Mouse (Mus musculus) embryonic facial prominence, embryonic 15.5 days (tissue): Measurements from ENCODE around the gene Hist1h4a. TPM values are rescaled to one million over a fixed set of nuclear protein-coding genes. Genes with fewer than 3 reads are reported as not detected.
"Not testable (repeated sequence)": the region's sequence is repeated elsewhere in the genome, so short reads cannot be mapped to it uniquely, and the experiment has no call there.

Experiments used
- ATAC-seq: fragments of 200-750 bp; cut with Nextera tagmentation; 2 replicates; pipeline ENCODE4 v1.8.0; 2017; ENCODE audit warnings: low read depth, moderate TSS enrichment; ENCODE audit not compliant: insufficient number of reproducible peaks, low FRiP score, low TSS enrichment
- H3K27ac ChIP-seq: fragments of 300-500 bp; sonication (generic); replicated peaks from 2 replicates; pipeline ENCODE4 v1.5.1; 2015; ENCODE audit warnings: mild to moderate bottlenecking, inconsistent platforms
- H3K27me3 ChIP-seq: fragments of 300-500 bp; sonication (generic); 2 replicates; pipeline ENCODE4 v1.6.1; 2015; ENCODE audit warnings: inconsistent platforms
- H3K36me3 ChIP-seq: fragments of 300-500 bp; sonication (generic); 2 replicates; pipeline ENCODE4 v1.6.1; 2015; ENCODE audit warnings: mild to moderate bottlenecking, inconsistent platforms
- H3K4me1 ChIP-seq: fragments of 300-500 bp; sonication (generic); 2 replicates; pipeline ENCODE4 v1.6.1; 2015; ENCODE audit warnings: inconsistent platforms
- H3K4me2 ChIP-seq: fragments of 300-500 bp; sonication (generic); replicated peaks from 2 replicates; pipeline ENCODE4 v1.6.1; 2015; ENCODE audit warnings: mild to moderate bottlenecking, inconsistent platforms
- H3K4me3 ChIP-seq: fragments of 300-500 bp; sonication (generic); replicated peaks from 2 replicates; pipeline ENCODE4 v1.5.1; 2015; ENCODE audit warnings: mild to moderate bottlenecking, inconsistent platforms
- H3K9ac ChIP-seq: fragments of 300-500 bp; sonication (generic); 2 replicates; pipeline ENCODE4 v1.6.1; 2015; ENCODE audit warnings: inconsistent platforms
- H3K9me3 ChIP-seq: fragments of 300-500 bp; sonication (generic); replicated peaks from 2 replicates; pipeline ENCODE4 v1.6.1; 2016; ENCODE audit warnings: inconsistent platforms
- WGBS: fragments of 180-500 bp; shearing (Covaris S2); methylation state at CpG from one replicate; pipeline ENCODE4 v1.1.7; 2015; 5-methylcytosine and 5-hydroxymethylcytosine counted together
- polyA plus RNA-seq: library from polyadenylated mRNA; unstranded; fragments of >200 nt; fragmentation: Nextera tagmentation; extraction: Ambion mirVana; gene quantifications from 2 replicates; pipeline ENCODE4 v1.2.1, GENCODE M21; 2015

Hist1h4a gene
- polyA plus RNA-seq, result 0.39 and 0.42 TPM in 2 replicates

GRCm38 (mm10) chr13:23760972-23761864 lies at the start of gene Hist1h4a:
Hist1h4a (minus strand) TSS chr13:23761230.
- H3K4me1 ChIP-seq, result peaks cover 37% of the 10 kb centered on the region
- H3K4me3 ChIP-seq, result peak within 1 kb of the TSS; percentile 58
- H3K9ac ChIP-seq, result peak within 1 kb of the TSS; percentile 45
- H3K36me3 ChIP-seq, result no peaks in the 10 kb centered on the region
- H3K27me3 ChIP-seq, result no peaks in the 10 kb centered on the region
- H3K27ac ChIP-seq, result peak within 1 kb of the TSS; percentile 96
- H3K9me3 ChIP-seq, result no peaks in the 10 kb centered on the region
- peak within 1 kb of the TSS; percentile 84 for H3K4me2 ChIP-seq
- under 1% methylated on average over 68 of the region's 72 CpGs for WGBS
- peak; percentile 81 for ATAC-seq

GRCm38 (mm10) chr13:23806422-23807052 lies 45.5 kb upstream of the Hist1h4a start, which contains the start of gene Slc17a2:
Slc17a2 (plus strand) TSS chr13:23806993.
- Histone ChIP-seq H3K9ac (no peak within 1 kb of the TSS), H3K4me1 (no peaks in the 10 kb centered on the region), H3K9me3 (no peaks in the 10 kb centered on the region), H3K4me3 (no peak within 1 kb of the TSS), H3K27ac (no peak within 1 kb of the TSS), H3K27me3 (no peaks in the 10 kb centered on the region; the same call in 1 of the 2 replicates), H3K36me3 (no peaks in the 10 kb centered on the region), H3K4me2 (no peak within 1 kb of the TSS)
- ATAC-seq, result no peak
- WGBS, result 83% methylated on average over 15 of the region's 15 CpGs

- WGBS, result 80% methylated on average over 2 of the region's 2 CpGs
- no peak overlapping the region for H3K4me3 ChIP-seq
- H3K36me3 ChIP-seq, result no peaks in the 10 kb centered on the region
- H3K4me1 ChIP-seq, result no peaks in the 10 kb centered on the region
- no peaks in the 10 kb centered on the region for H3K9me3 ChIP-seq
- H3K9ac ChIP-seq, result no peak overlapping the region
- H3K27me3 ChIP-seq, result no peaks in the 10 kb centered on the region; the same call in 1 of the 2 replicates
- no peak overlapping the region for H3K27ac ChIP-seq
- H3K4me2 ChIP-seq, result no peak overlapping the region
- ATAC-seq, result no peak
Measured at GRCm38 (mm10) chr13:23804532-23804931, 43.5 kb upstream of the Hist1h4a start.

GRCm38 (mm10) chr13:23799405-23799804 lies 38.4 kb upstream of the Hist1h4a start:
- 54% methylated on average over 5 of the region's 5 CpGs for WGBS

GRCm38 (mm10) chr13:23792520-23792919 lies 31.5 kb upstream of the Hist1h4a start:
- ATAC-seq, result no peak
- H3K27ac ChIP-seq, result no peak overlapping the region
- H3K36me3 ChIP-seq, result no peaks in the 10 kb centered on the region
- H3K4me2 ChIP-seq, result no peak overlapping the region
- WGBS, result 29% methylated on average over 2 of the region's 2 CpGs
- no peaks in the 10 kb centered on the region for H3K27me3 ChIP-seq
- H3K9ac ChIP-seq, result no peak overlapping the region
- H3K4me3 ChIP-seq, result no peak overlapping the region
- no peaks in the 10 kb centered on the region for H3K4me1 ChIP-seq
- no peaks in the 10 kb centered on the region for H3K9me3 ChIP-seq

More at GRCm38 (mm10) chr13:23799405-23799804, 38.4 kb upstream of the Hist1h4a start:
- no peaks in the 10 kb centered on the region; the same call in 1 of the 2 replicates for H3K27me3 ChIP-seq
- no peak overlapping the region for H3K4me3 ChIP-seq
- no peak overlapping the region for H3K4me2 ChIP-seq
- no peak overlapping the region for H3K27ac ChIP-seq
- ATAC-seq, result no peak
- no peaks in the 10 kb centered on the region for H3K4me1 ChIP-seq
- no peaks in the 10 kb centered on the region for H3K9me3 ChIP-seq
- H3K36me3 ChIP-seq, result no peaks in the 10 kb centered on the region
- no peak overlapping the region for H3K9ac ChIP-seq

DNA sequence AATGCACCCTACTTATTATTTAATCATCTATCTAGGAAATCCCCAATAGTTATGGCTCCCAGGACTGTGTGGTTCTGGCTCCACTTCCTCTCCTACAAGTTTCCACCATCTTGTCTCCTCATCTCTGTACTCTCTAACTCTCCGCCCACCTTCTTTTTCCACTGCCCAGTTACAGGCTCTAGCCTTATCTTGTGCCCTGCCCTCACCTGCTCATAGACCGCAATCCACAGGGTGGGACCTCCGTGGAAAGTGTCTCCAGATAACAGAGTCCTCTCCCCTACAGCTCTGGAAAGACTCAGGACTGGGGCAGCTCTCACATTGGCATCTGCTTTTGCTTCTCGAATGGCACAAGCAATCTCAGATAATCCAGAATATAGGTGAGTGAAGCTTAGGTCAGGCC lies 18.0 kb upstream of the Hist1h4a start:
- 82% methylated on average over 4 of the region's 4 CpGs for WGBS
- H3K4me3 ChIP-seq, result no peak overlapping the region
- H3K36me3 ChIP-seq, result no peaks in the 10 kb centered on the region
- no peaks in the 10 kb centered on the region for H3K4me1 ChIP-seq
- ATAC-seq, result no peak
- H3K4me2 ChIP-seq, result no peak overlapping the region
- no peaks in the 10 kb centered on the region for H3K27me3 ChIP-seq
- H3K9me3 ChIP-seq, result no peaks in the 10 kb centered on the region
- H3K9ac ChIP-seq, result no peak overlapping the region
- no peak overlapping the region for H3K27ac ChIP-seq

- no peak for ATAC-seq
- WGBS, result 92% methylated on average over 7 of the region's 7 CpGs
- no peaks in the 10 kb centered on the region for H3K9me3 ChIP-seq
- no peaks in the 10 kb centered on the region for H3K27me3 ChIP-seq
- H3K4me2 ChIP-seq, result no peak overlapping the region
- no peak overlapping the region for H3K9ac ChIP-seq
- no peak overlapping the region for H3K4me3 ChIP-seq
- no peak overlapping the region for H3K27ac ChIP-seq
- no peaks in the 10 kb centered on the region for H3K36me3 ChIP-seq
- H3K4me1 ChIP-seq, result no peaks in the 10 kb centered on the region
Measured at GRCm38 (mm10) chr13:23778339-23778738, 17.3 kb upstream of the Hist1h4a start.

DNA sequence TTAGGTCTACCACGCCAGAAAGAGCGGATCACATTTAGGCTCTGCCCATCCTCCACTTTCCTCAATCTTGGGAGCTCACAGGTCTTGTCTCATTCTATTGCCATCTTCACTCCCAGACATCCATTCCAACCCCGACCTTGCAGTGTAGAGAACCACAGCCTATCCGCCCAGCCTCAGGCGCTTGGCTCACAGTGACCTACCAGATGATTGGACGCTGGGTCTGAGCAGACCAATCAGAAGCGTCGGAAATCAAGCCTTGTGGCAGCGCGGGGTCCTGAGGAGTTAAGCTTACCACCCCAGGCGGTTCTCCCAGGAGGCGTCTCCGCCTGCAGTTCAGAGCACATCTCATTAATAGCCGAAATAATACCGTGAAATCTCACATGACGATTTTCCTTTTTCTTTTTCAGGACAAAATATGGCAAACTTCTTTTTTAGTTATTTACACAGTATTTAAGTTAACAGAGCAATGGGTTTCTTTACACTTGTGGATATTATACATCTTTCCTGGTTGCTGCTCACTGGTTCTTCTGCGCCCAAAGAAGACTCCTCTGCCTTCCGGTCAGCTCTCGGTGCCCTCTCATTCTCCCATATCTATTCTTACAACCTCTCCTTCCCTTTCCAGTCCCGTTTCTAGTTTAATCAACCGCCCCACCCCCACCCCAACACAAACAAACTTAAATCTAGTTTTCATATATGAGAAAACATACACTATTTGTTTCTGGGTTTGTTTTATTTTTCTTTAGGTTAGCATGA lies 11.7 kb upstream of the Hist1h4a start:
- no peak overlapping the region for H3K9ac ChIP-seq
- no peaks in the 10 kb centered on the region for H3K27me3 ChIP-seq
- H3K4me3 ChIP-seq, result 0 out of 2 replicates have a peak overlapping the region, but pooled peaks have one; percentile 11

DNA sequence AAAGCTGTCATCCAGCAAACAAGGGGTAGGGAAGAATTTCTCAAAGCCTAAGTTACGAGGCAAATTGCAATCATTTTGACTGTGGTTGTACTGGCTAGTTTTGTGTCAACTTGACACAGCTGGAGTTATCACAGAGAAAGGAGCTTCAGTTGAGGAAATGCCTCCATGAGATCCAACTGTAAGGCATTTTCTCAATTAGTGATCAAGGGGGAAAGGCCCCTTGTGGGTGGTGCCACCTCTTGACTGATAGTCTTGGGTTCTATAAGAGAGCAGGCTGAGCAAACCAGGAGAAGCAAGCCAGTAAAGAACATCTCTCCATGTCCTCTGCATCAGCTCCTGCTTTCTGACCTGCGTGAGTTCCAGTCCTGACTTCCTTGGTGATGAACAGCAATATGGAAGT lies 8.6 kb upstream of the Hist1h4a start, which contains the start of gene Trim38:
TSS of gene Trim38 (plus strand) at position 301 of the 400 bp plus-strand sequence.
- H3K4me2 ChIP-seq, ATAC-seq, H3K9me3 ChIP-seq, H3K4me3 ChIP-seq, H3K4me1 ChIP-seq, H3K27me3 ChIP-seq, H3K27ac ChIP-seq, H3K36me3 ChIP-seq, H3K9ac ChIP-seq: not testable (repeated sequence)
- WGBS, result 84% methylated on average over 2 of the region's 2 CpGs

More for the DNA sequence above, 11.7 kb upstream of the Hist1h4a start:
- H3K4me2 ChIP-seq, result peak overlapping the region; percentile 48
- H3K27ac ChIP-seq, result no peak overlapping the region
- no peaks in the 10 kb centered on the region for H3K9me3 ChIP-seq
- H3K36me3 ChIP-seq, result no peaks in the 10 kb centered on the region
- no peaks in the 10 kb centered on the region for H3K4me1 ChIP-seq
- WGBS, result 16% methylated on average over 21 of the region's 21 CpGs
- ATAC-seq, result peak; percentile 78; the same call in 1 of the 2 replicates

- H3K9ac ChIP-seq, result no peak overlapping the region
- no peak overlapping the region for H3K4me3 ChIP-seq
- peaks cover 11% of the 10 kb centered on the region for H3K4me1 ChIP-seq
- no peak overlapping the region for H3K4me2 ChIP-seq
- H3K27me3 ChIP-seq, result no peaks in the 10 kb centered on the region
- no peak overlapping the region for H3K27ac ChIP-seq
- no peak for ATAC-seq
- H3K36me3 ChIP-seq, result no peaks in the 10 kb centered on the region
- H3K9me3 ChIP-seq, result no peaks in the 10 kb centered on the region
- WGBS, result 45% methylated on average over 5 of the region's 5 CpGs
Measured at GRCm38 (mm10) chr13:23768834-23769397, 7.9 kb upstream of the Hist1h4a start.
